Comparison of ENCODE assay signal across 30 mouse cellular contexts in the genomic region with DNA sequence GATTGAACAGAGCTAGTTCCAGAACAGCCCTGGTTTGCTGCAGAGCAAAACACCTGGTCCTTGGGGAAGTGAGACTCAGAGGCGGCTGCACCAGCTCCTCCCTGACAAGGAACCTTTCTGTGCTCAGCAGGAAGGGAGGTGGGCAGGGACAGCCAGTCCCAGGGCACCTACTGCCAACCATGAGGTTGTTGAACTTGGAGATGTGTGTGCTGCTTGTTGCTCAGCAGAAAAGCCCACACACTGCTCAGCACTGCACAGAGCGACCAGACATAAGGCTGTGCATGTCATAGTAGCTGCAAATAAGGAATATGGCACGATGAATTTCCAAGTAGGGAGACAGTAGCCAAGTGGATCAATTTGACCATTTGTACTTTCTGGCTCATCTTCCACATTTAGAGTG.
DNase-seq lines count a peak whose midpoint lies in the region; ATAC-seq lines count a peak whose summit lies in the region.
"Had no signal": no experiment of that assay in that cellular context is flagged by ENCODE, and none has a peak within 500 bp of the region (broad histone marks: within the 10 kb centered on the region; RNA-seq: fewer than 3 reads in every experiment).

No protein-coding gene starts in this region.

- no peaks in the 10 kb centered on the region for H3K36me3 ChIP-seq in heart, embryonic 11.5 days (ENCODE audit: control insufficient read depth, insufficient read depth, low read length)
- H3K36me3 ChIP-seq in heart, embryonic 10.5 days: no peaks in the 10 kb centered on the region
- H3K36me3 ChIP-seq: embryonic facial prominence, embryonic 13.5 days; forebrain, embryonic 10.5 days; heart, embryonic 12.5 days; hindbrain, embryonic 13.5 days; liver, embryonic 15.5 days; stomach, embryonic 15.5 days had no signal

- 65% methylated on average over 3 of the region's 3 CpGs for WGBS in heart, embryonic 11.5 days (ENCODE audit: insufficient replicate concordance)
- WGBS in heart, embryonic 10.5 days: 78% methylated on average over 3 of the region's 3 CpGs

- H3K9ac ChIP-seq in heart, embryonic 11.5 days (ENCODE audit: low read depth, low read length): no peak overlapping the region
- H3K9ac ChIP-seq: embryonic facial prominence, embryonic 13.5 days; forebrain, postnatal 0 days; heart, embryonic 12.5 days; hindbrain, embryonic 13.5 days; liver, embryonic 15.5 days; lung, embryonic 14.5 days; stomach, embryonic 15.5 days had no signal

- 0 out of 2 replicates have a peak, but pooled peaks have one; percentile 33 for ATAC-seq in heart, embryonic 11.5 days (replicated peaks; ENCODE audit: insufficient number of reproducible peaks, low FRiP score, low TSS enrichment)
- ATAC-seq: inflammation-experienced regulatory T-cells, adult 6 months; Patski had no signal

- DNase-seq in heart, embryonic 10.5 days (ENCODE audit: low spot score): no peak
- DNase-seq in layer of hippocampus, adult 11-12 months (ENCODE audit: low spot score): peak; percentile 20
- no peak for DNase-seq in layer of hippocampus, adult 8-10 months (ENCODE audit: low spot score in 2 of 2)
- DNase-seq in right cerebral cortex, adult 18-20 months: peak; percentile 11
- DNase-seq in right cerebral cortex, postnatal 25 days: no peak
- DNase-seq in adrenal gland, adult 18-20 months (ENCODE audit: low spot score in 2 of 2): no peak
- DNase-seq: adrenal gland, postnatal 14 days; cerebellum, adult 11-12 months; cerebellum, adult 9-11 months; forebrain, postnatal 0 days; gastrocnemius, postnatal 14 days; heart, postnatal 4 days; kidney, adult 11 months; kidney, postnatal 14 days; lung, embryonic 14.5 days; lung, postnatal 14 days; midbrain, embryonic 14.5 days; right cerebral cortex, postnatal 14 days; thymus, adult 18-20 months; thymus, postnatal 25 days had no signal

- H3K27ac ChIP-seq in heart, embryonic 11.5 days (ENCODE audit: low read depth, low read length): no peak overlapping the region
- no peak overlapping the region for H3K27ac ChIP-seq in heart, embryonic 10.5 days
- H3K27ac ChIP-seq: embryonic facial prominence, embryonic 13.5 days; forebrain, embryonic 10.5 days; hindbrain, embryonic 13.5 days; left cerebral cortex, adult 2 months; liver, embryonic 15.5 days; stomach, embryonic 15.5 days had no signal

- no peak overlapping the region for H3K4me2 ChIP-seq in heart, embryonic 11.5 days
- H3K4me2 ChIP-seq: embryonic facial prominence, embryonic 13.5 days; heart, embryonic 12.5 days; hindbrain, embryonic 13.5 days; liver, embryonic 15.5 days; lung, embryonic 14.5 days; stomach, embryonic 15.5 days had no signal

- H3K4me3 ChIP-seq in heart, embryonic 11.5 days (ENCODE audit: low read depth, low read length): no peak overlapping the region
- H3K4me3 ChIP-seq in heart, embryonic 10.5 days: no peak overlapping the region
- H3K4me3 ChIP-seq: embryonic facial prominence, embryonic 13.5 days; forebrain, embryonic 10.5 days; heart, embryonic 12.5 days; hindbrain, embryonic 13.5 days; left cerebral cortex, adult 2 months; liver, embryonic 15.5 days; stomach, embryonic 15.5 days had no signal

- peaks cover 48% of the 10 kb centered on the region for H3K27me3 ChIP-seq in heart, embryonic 11.5 days (ENCODE audit: control insufficient read depth, insufficient read depth, low read length)
- peaks cover 75% of the 10 kb centered on the region for H3K27me3 ChIP-seq in heart, embryonic 10.5 days (ENCODE audit: insufficient read depth, poor library complexity, severe bottlenecking)
- H3K27me3 ChIP-seq: hindbrain, embryonic 13.5 days; liver, embryonic 15.5 days; Patski; stomach, embryonic 15.5 days had no signal

- H3K4me1 ChIP-seq in heart, embryonic 11.5 days (ENCODE audit: control insufficient read depth, insufficient read depth, low read length): peaks cover 17% of the 10 kb centered on the region
- H3K4me1 ChIP-seq in heart, embryonic 10.5 days: peaks cover 29% of the 10 kb centered on the region
- H3K4me1 ChIP-seq: forebrain, embryonic 10.5 days; liver, embryonic 15.5 days; stomach, embryonic 15.5 days had no signal

- peaks cover 6% of the 10 kb centered on the region; the same call in 1 of the 2 replicates for H3K9me3 ChIP-seq in heart, embryonic 11.5 days (replicated peaks; ENCODE audit: control insufficient read depth, low read length)
- no peaks in the 10 kb centered on the region for H3K9me3 ChIP-seq in heart, embryonic 10.5 days
- H3K9me3 ChIP-seq: embryonic facial prominence, embryonic 13.5 days; forebrain, embryonic 10.5 days; hindbrain, embryonic 13.5 days; liver, embryonic 15.5 days; stomach, embryonic 15.5 days had no signal

Comparison
In these comparisons a context has a peak if more than half of its experiments do, and no peak if none do; other contexts are left out.
1. DNase-seq: peak in layer of hippocampus, adult 11-12 months (single experiment) and right cerebral cortex, adult 18-20 months (single experiment); none in heart, embryonic 10.5 days (single experiment), layer of hippocampus, adult 8-10 months (0 of 2), right cerebral cortex, postnatal 25 days (single experiment) and adrenal gland, adult 18-20 months (0 of 2).